11 mouse cellular contexts compared by ENCODE assay signal in the genomic region with DNA sequence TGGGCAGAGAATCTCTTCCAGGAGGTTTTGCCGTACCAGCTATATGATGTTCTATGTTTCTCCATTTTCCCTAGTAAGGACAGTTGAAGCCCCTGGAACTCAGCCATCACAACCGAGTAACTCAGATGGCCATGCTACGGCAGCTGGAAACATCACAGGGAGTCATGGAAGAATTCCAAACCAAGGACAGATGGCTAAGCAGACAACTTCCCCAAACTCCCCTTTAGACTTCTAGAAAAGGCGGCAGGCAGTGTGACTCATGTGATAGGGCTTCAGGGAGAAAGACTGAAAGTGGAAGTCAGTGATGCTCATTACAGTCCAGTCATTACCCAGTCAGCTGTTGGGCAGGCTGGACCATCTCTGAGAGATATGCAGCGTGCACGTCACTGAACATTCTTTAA. TPM values are rescaled to one million over a fixed set of nuclear protein-coding genes. Genes with fewer than 3 reads are reported as not detected.
DNase-seq lines count a peak whose midpoint lies in the region; ATAC-seq and TF ChIP-seq lines count a peak whose summit lies in the region.
"Had no signal": no experiment of that assay in that cellular context is flagged by ENCODE, and none has a peak within 500 bp of the region (broad histone marks: within the 10 kb centered on the region; RNA-seq: fewer than 3 reads in every experiment).

No protein-coding gene starts in this region.

- peaks cover 25% of the 10 kb centered on the region for H3K4me1 ChIP-seq in G1E (ENCODE audit: insufficient read depth, low read depth, low read length)

- no peak for TF ChIP-seq CTCF in G1E (IDR thresholded peaks at IDR 0.05; ENCODE audit: low read depth, low read length)

- no peak for DNase-seq in frontal cortex, postnatal 14 days (ENCODE audit: low spot score in 2 of 2)
- peak; percentile 64 for DNase-seq in layer of hippocampus, adult 9-11 months
- no peak for DNase-seq in layer of hippocampus, adult 8-10 months (ENCODE audit: low spot score in 2 of 2)
- DNase-seq in G1E (ENCODE audit: low spot score): no peak
- DNase-seq in natural killer cell, adult 2 months (ENCODE audit: low spot score in 2 of 2): no peak
- DNase-seq in embryo, embryonic 10.5 days (ENCODE audit: low spot score): no peak

- peak; percentile 56 for ATAC-seq in frontal cortex, adult (ENCODE audit: low TSS enrichment)
- ATAC-seq in G1E (ENCODE audit: extremely low read depth, insufficient number of reproducible peaks, low FRiP score, poor library complexity, severe bottlenecking): peak; percentile 57
- ATAC-seq in megakaryocyte progenitor cell, adult 5-6 weeks (replicated peaks; ENCODE audit: poor library complexity): peak; percentile 98

- H3K4me3 ChIP-seq in G1E (ENCODE audit: low read depth, low read length): no peak overlapping the region
- H3K4me3 ChIP-seq: erythroblast, embryonic 14.5 days; heart, embryonic 13.5 days had no signal

- H3K27me3 ChIP-seq in G1E (ENCODE audit: insufficient read depth, low read length): 0 out of 2 replicates have a peak, but pooled peaks cover 5% of the 10 kb centered on the region
- H3K27me3 ChIP-seq: heart, embryonic 13.5 days had no signal

- no peaks in the 10 kb centered on the region for H3K9me3 ChIP-seq in G1E (replicated peaks)
- H3K9me3 ChIP-seq: heart, embryonic 13.5 days had no signal

- no peaks in the 10 kb centered on the region for H3K36me3 ChIP-seq in G1E (replicated peaks)
- H3K36me3 ChIP-seq: heart, embryonic 13.5 days had no signal

RNA-seq across cellular contexts. Expression of a gene that starts 6.6 kb away (rescaled TPM):
- 100 to 1,000 TPM; 113 to 152 (median 122) TPM for total RNA-seq in layer of hippocampus, adult 8-10 months (2022)
- total RNA-seq in G1E (2014; fragmentation: Nextera tagmentation) (14.3 and 16.5 TPM in 2 replicates), G1E (2017) (6.6 and 7.1 TPM in 2 replicates)
- 7.6 and 13.0 TPM in 2 replicates for polyA plus RNA-seq in G1E (2012)
- 3.4 and 4.2 TPM in 2 replicates for total RNA-seq in megakaryocyte progenitor cell, adult 5-6 weeks (2015)
- total RNA-seq in megakaryocyte progenitor cell, adult 5-6 weeks (2017): 3.0 and 3.2 TPM in 2 replicates

RNA-seq across cellular contexts. Expression of a gene that starts 8.5 kb away (rescaled TPM):
- total RNA-seq in layer of hippocampus, adult 8-10 months (2022): 10 to 100 TPM; 28.9 to 57.9 (median 42.3) TPM
- total RNA-seq in G1E (2014; fragmentation: Nextera tagmentation) (not detected in 2 replicates), G1E (2017) (not detected in 2 replicates)
- polyA plus RNA-seq in G1E (2012): not detected in 2 replicates
- total RNA-seq in megakaryocyte progenitor cell, adult 5-6 weeks (2015): not detected in 2 replicates
- total RNA-seq in megakaryocyte progenitor cell, adult 5-6 weeks (2017): 0.21 TPM in 1 of 2 replicates, not detected in the other
- polyA plus RNA-seq: erythroblast, embryonic 14.5 days; heart, embryonic 13.5 days; testis, adult 2 months had no signal

Comparison
In these comparisons a context has a peak if more than half of its experiments do, and no peak if none do; other contexts are left out.
1. RNA of a gene that starts 6.6 kb away (total RNA-seq): 113 to 152 TPM in layer of hippocampus, adult 8-10 months; 6.6 to 16.5 TPM in G1E and 3.0 to 4.2 TPM in megakaryocyte progenitor cell, adult 5-6 weeks; every median in the first group is over 4 times any median in the second.
2. RNA of a gene that starts 8.5 kb away (total RNA-seq): 28.9 to 57.9 TPM in layer of hippocampus, adult 8-10 months; 0.21 TPM in megakaryocyte progenitor cell, adult 5-6 weeks and not detected in G1E; every median in the first group is over 10 times any median in the second.
3. Peak in every context shown above with its lines, with median percentiles within 50 percentile points of each other: ATAC-seq.